Mouse (Mus musculus) intestine, embryonic 16.5 days (tissue): ENCODE results near the gene Zfp488. TPM values are rescaled to one million over a fixed set of nuclear protein-coding genes. Genes with fewer than 3 reads are reported as not detected.
A peak's percentile ranks its signal among the peaks of the same experiment; 100 is the strongest.

Experiments
- ATAC-seq: fragments of 200-750 bp; cut with Nextera tagmentation; 2 replicates; pipeline ENCODE4 v1.8.0; 2017; ENCODE audit warnings: moderate TSS enrichment, moderate library complexity
- H3K27ac ChIP-seq: fragments of 300-500 bp; sonication (generic); 2 replicates; pipeline ENCODE4 v1.5.1; 2014; ENCODE audit warnings: mild to moderate bottlenecking, low read length
- H3K27me3 ChIP-seq: fragments of 300-500 bp; sonication (generic); replicated peaks from 2 replicates; pipeline ENCODE4 v1.6.1; 2014; ENCODE audit warnings: low read length, control low read depth, mixed read lengths; ENCODE audit not compliant: control insufficient read depth, insufficient read depth
- H3K36me3 ChIP-seq: fragments of 300-500 bp; sonication (generic); 2 replicates; pipeline ENCODE4 v1.6.1; 2014; ENCODE audit warnings: low read length, control low read depth; ENCODE audit not compliant: control insufficient read depth, insufficient read depth
- H3K4me1 ChIP-seq: fragments of 300-500 bp; sonication (generic); 2 replicates; pipeline ENCODE4 v1.6.1; 2014; ENCODE audit warnings: low read length, control low read depth, mixed read lengths; ENCODE audit not compliant: control insufficient read depth, insufficient read depth
- H3K4me2 ChIP-seq: fragments of 300-500 bp; sonication (generic); 2 replicates; pipeline ENCODE4 v1.6.1; 2014; ENCODE audit warnings: low read depth, low read length, control low read depth
- H3K4me3 ChIP-seq: fragments of 300-500 bp; sonication (generic); 2 replicates; pipeline ENCODE4 v1.5.1; 2014; ENCODE audit warnings: mild to moderate bottlenecking, low read length
- H3K9ac ChIP-seq: fragments of 300-500 bp; sonication (generic); 2 replicates; pipeline ENCODE4 v1.6.1; 2014; ENCODE audit warnings: low read depth, low read length
- H3K9me3 ChIP-seq: fragments of 300-500 bp; sonication (generic); 2 replicates; pipeline ENCODE4 v1.6.1; 2016; ENCODE audit warnings: low read length, control low read depth; ENCODE audit not compliant: control insufficient read depth
- WGBS: fragments of 180-500 bp; shearing (Covaris S2); extraction: QIAGEN DNeasy Blood & Tissue Kit; methylation state at CpG from one replicate; pipeline ENCODE4 v1.1.7; 2014; 5-methylcytosine and 5-hydroxymethylcytosine counted together
- polyA plus RNA-seq: library from polyadenylated mRNA; unstranded; fragments of >200 nt; fragmentation: Nextera tagmentation; extraction: Ambion mirVana; gene quantifications from 2 replicates; pipeline ENCODE4 v1.2.1, GENCODE M21; 2015

Zfp488 gene
- polyA plus RNA-seq, result 0.12 TPM in 2 replicates

- WGBS, result 2% methylated on average over 25 of the region's 25 CpGs
- Histone ChIP-seq H3K4me2 (peak within 1 kb of the TSS; percentile 67), H3K27ac (no peak within 1 kb of the TSS), H3K27me3 (no peaks in the 10 kb centered on the region; the same call in 1 of the 2 replicates), H3K36me3 (no peaks in the 10 kb centered on the region), H3K9ac (peak within 1 kb of the TSS; percentile 53), H3K4me1 (peaks cover 7% of the 10 kb centered on the region), H3K4me3 (peak within 1 kb of the TSS; percentile 45), H3K9me3 (no peaks in the 10 kb centered on the region)
- ATAC-seq, result no peak
These were observed at the start of gene Zfp488 for GRCm38 (mm10) chr14:33978604-33979059. Gene Zfp488 (minus strand): TSS chr14:33978764.

GRCm38 (mm10) chr14:34026710-34027109, 48.1 kb upstream of the Zfp488 start:
- no peaks in the 10 kb centered on the region for H3K36me3 ChIP-seq
- no peaks in the 10 kb centered on the region for H3K4me1 ChIP-seq
- H3K27me3 ChIP-seq, result no peaks in the 10 kb centered on the region
- H3K4me2 ChIP-seq, result no peak overlapping the region
- H3K27ac ChIP-seq, result no peak overlapping the region
- H3K4me3 ChIP-seq, result no peak overlapping the region
- no peak overlapping the region for H3K9ac ChIP-seq
- no peaks in the 10 kb centered on the region for H3K9me3 ChIP-seq
- ATAC-seq, result no peak
- 48% methylated on average over 2 of the region's 2 CpGs for WGBS

GRCm38 (mm10) chr14:34016938-34017337, 38.4 kb upstream of the Zfp488 start:
- no peak overlapping the region for H3K4me3 ChIP-seq
- no peaks in the 10 kb centered on the region for H3K27me3 ChIP-seq
- no peaks in the 10 kb centered on the region for H3K36me3 ChIP-seq
- H3K4me2 ChIP-seq, result no peak overlapping the region
- H3K9ac ChIP-seq, result no peak overlapping the region
- no peak overlapping the region for H3K27ac ChIP-seq
- no peak for ATAC-seq
- H3K9me3 ChIP-seq, result no peaks in the 10 kb centered on the region
- WGBS, result 88% methylated on average over 2 of the region's 2 CpGs
- H3K4me1 ChIP-seq, result no peaks in the 10 kb centered on the region

- Histone ChIP-seq H3K4me3 (no peak within 1 kb of the TSS), H3K4me1 (no peaks in the 10 kb centered on the region), H3K36me3 (no peaks in the 10 kb centered on the region), H3K27ac (no peak within 1 kb of the TSS), H3K9ac (no peak within 1 kb of the TSS), H3K4me2 (no peak within 1 kb of the TSS), H3K9me3 (no peaks in the 10 kb centered on the region), H3K27me3 (no peaks in the 10 kb centered on the region)
- no peak for ATAC-seq
- WGBS, result 96% methylated on average over 4 of the region's 4 CpGs
These were observed 37.8 kb upstream of the Zfp488 start, which contains the start of gene Gm5460 for GRCm38 (mm10) chr14:34016381-34016780. Gene Gm5460 (plus strand): TSS chr14:34016758.

GRCm38 (mm10) chr14:34015063-34015462, 36.5 kb upstream of the Zfp488 start, which contains the start of gene Gm30083:
Gene Gm30083 (minus strand): TSS chr14:34015182.
- no peaks in the 10 kb centered on the region for H3K9me3 ChIP-seq
- no peak within 1 kb of the TSS for H3K4me3 ChIP-seq
- no peak within 1 kb of the TSS for H3K27ac ChIP-seq
- H3K9ac ChIP-seq, result no peak within 1 kb of the TSS
- 88% methylated on average over 3 of the region's 3 CpGs for WGBS
- no peak for ATAC-seq
- H3K27me3 ChIP-seq, result no peaks in the 10 kb centered on the region
- no peak within 1 kb of the TSS for H3K4me2 ChIP-seq
- H3K4me1 ChIP-seq, result no peaks in the 10 kb centered on the region
- no peaks in the 10 kb centered on the region for H3K36me3 ChIP-seq

GRCm38 (mm10) chr14:34002358-34002757, 23.8 kb upstream of the Zfp488 start:
- H3K9me3 ChIP-seq, result no peaks in the 10 kb centered on the region
- H3K27me3 ChIP-seq, result no peaks in the 10 kb centered on the region
- H3K4me1 ChIP-seq, result no peaks in the 10 kb centered on the region
- H3K4me2 ChIP-seq, result no peak overlapping the region
- WGBS, result 82% methylated on average over 5 of the region's 5 CpGs
- H3K27ac ChIP-seq, result no peak overlapping the region
- H3K36me3 ChIP-seq, result no peaks in the 10 kb centered on the region
- ATAC-seq, result no peak
- H3K9ac ChIP-seq, result no peak overlapping the region
- H3K4me3 ChIP-seq, result no peak overlapping the region

GRCm38 (mm10) chr14:34001445-34001844, 22.9 kb upstream of the Zfp488 start:
- Histone ChIP-seq H3K27ac (no peak overlapping the region), H3K27me3 (no peaks in the 10 kb centered on the region), H3K4me3 (no peak overlapping the region), H3K4me2 (no peak overlapping the region), H3K36me3 (no peaks in the 10 kb centered on the region), H3K4me1 (no peaks in the 10 kb centered on the region), H3K9ac (no peak overlapping the region), H3K9me3 (no peaks in the 10 kb centered on the region)
- no peak for ATAC-seq

- Histone ChIP-seq H3K9me3 (no peaks in the 10 kb centered on the region), H3K27ac (no peak overlapping the region), H3K36me3 (no peaks in the 10 kb centered on the region), H3K4me3 (no peak overlapping the region), H3K4me1 (no peaks in the 10 kb centered on the region), H3K4me2 (no peak overlapping the region), H3K9ac (no peak overlapping the region), H3K27me3 (no peaks in the 10 kb centered on the region)
- ATAC-seq, result no peak
These were observed 21.5 kb upstream of the Zfp488 start for GRCm38 (mm10) chr14:34000076-34000475.

GRCm38 (mm10) chr14:33997427-33997826, 18.9 kb upstream of the Zfp488 start:
- WGBS, result 44% methylated on average over 6 of the region's 6 CpGs
- Histone ChIP-seq H3K27me3 (no peaks in the 10 kb centered on the region), H3K36me3 (no peaks in the 10 kb centered on the region), H3K4me1 (no peaks in the 10 kb centered on the region), H3K27ac (no peak overlapping the region), H3K4me2 (no peak overlapping the region), H3K9me3 (no peaks in the 10 kb centered on the region), H3K9ac (no peak overlapping the region), H3K4me3 (no peak overlapping the region)
- ATAC-seq, result no peak
